Mouse (Mus musculus) embryonic facial prominence, embryonic 12.5 days (tissue): Measurements from ENCODE around the gene Nrarp. TPM values are rescaled to one million over a fixed set of nuclear protein-coding genes. Genes with fewer than 3 reads are reported as not detected.
A peak's percentile ranks its signal among the peaks of the same experiment; 100 is the strongest.

ENCODE experiments used
- ATAC-seq: fragments of 200-750 bp; cut with Nextera tagmentation; 2 replicates; pipeline ENCODE4 v1.8.0; 2017; ENCODE audit not compliant: insufficient number of reproducible peaks, insufficient read depth, low FRiP score, low TSS enrichment
- H3K27ac ChIP-seq: fragments of 300-500 bp; sonication (generic); 2 replicates; pipeline ENCODE4 v1.5.1; 2016; ENCODE audit warnings: mild to moderate bottlenecking
- H3K27me3 ChIP-seq: fragments of 300-500 bp; sonication (generic); 2 replicates; pipeline ENCODE4 v1.6.1; 2016; ENCODE audit warnings: mild to moderate bottlenecking, moderate library complexity
- H3K36me3 ChIP-seq: fragments of 300-500 bp; sonication (generic); 2 replicates; pipeline ENCODE4 v1.6.1; 2016; ENCODE audit warnings: mild to moderate bottlenecking
- H3K4me1 ChIP-seq: fragments of 300-500 bp; sonication (generic); 2 replicates; pipeline ENCODE4 v1.6.1; 2016
- H3K4me2 ChIP-seq: fragments of 300-500 bp; sonication (generic); replicated peaks from 2 replicates; pipeline ENCODE4 v1.6.1; 2016; ENCODE audit warnings: mild to moderate bottlenecking, moderate library complexity
- H3K4me3 ChIP-seq: fragments of 300-500 bp; sonication (generic); 2 replicates; pipeline ENCODE4 v1.5.1; 2016; ENCODE audit warnings: mild to moderate bottlenecking
- H3K9ac ChIP-seq: fragments of 300-500 bp; sonication (generic); 2 replicates; pipeline ENCODE4 v1.6.1; 2016; ENCODE audit warnings: mild to moderate bottlenecking, moderate library complexity
- H3K9me3 ChIP-seq: fragments of 300-500 bp; sonication (generic); 2 replicates; pipeline ENCODE4 v1.6.1; 2016; ENCODE audit warnings: mild to moderate bottlenecking, moderate library complexity
- WGBS: fragments of 180-500 bp; shearing (Covaris S2); methylation state at CpG from one replicate; pipeline ENCODE4 v1.1.7; 2016; 5-methylcytosine and 5-hydroxymethylcytosine counted together
- polyA plus RNA-seq: library from polyadenylated mRNA; unstranded; fragments of >200 nt; fragmentation: Nextera tagmentation; extraction: Ambion mirVana; gene quantifications from 2 replicates; pipeline ENCODE4 v1.2.1, GENCODE M21; 2016

Gene Nrarp
- polyA plus RNA-seq, 1 experiment from 2014 or later, result 21.3 TPM

GRCm38 (mm10) chr2:25175690-25176078, 4.9 kb upstream of the Nrarp start:
- ATAC-seq, result no peak
- peaks cover 48% of the 10 kb centered on the region for H3K27me3 ChIP-seq
- no peak overlapping the region for H3K4me2 ChIP-seq
- peaks cover 35% of the 10 kb centered on the region for H3K4me1 ChIP-seq
- H3K36me3 ChIP-seq, result no peaks in the 10 kb centered on the region
- H3K9me3 ChIP-seq, result no peaks in the 10 kb centered on the region
- WGBS, result 78% methylated on average over 4 of the region's 4 CpGs
- no peak overlapping the region for H3K4me3 ChIP-seq
- H3K9ac ChIP-seq, result no peak overlapping the region
- no peak overlapping the region for H3K27ac ChIP-seq

DNA sequence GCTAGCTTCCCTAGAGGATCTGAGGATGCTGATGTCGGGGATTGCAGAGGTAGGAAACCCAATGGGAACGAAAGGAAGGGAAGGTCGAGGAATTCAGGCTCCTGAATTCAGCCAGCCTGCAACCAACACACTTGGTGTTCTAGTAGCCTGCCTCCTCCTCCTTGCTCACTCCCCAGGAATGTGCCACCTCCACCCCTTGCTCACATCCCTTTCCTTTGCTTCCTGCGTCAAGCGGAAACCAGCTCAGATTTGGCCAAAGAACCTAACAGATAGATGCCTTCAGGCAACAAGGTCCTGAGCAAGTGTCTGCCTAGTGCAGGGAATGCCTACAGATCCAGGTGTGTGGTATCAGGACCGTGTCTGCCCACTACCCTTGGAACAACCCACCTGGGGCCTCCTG, 4.0 kb upstream of the Nrarp start:
- no peaks in the 10 kb centered on the region for H3K9me3 ChIP-seq
- peaks cover 57% of the 10 kb centered on the region for H3K27me3 ChIP-seq
- no peak overlapping the region for H3K4me3 ChIP-seq
- ATAC-seq, result no peak
- H3K36me3 ChIP-seq, result no peaks in the 10 kb centered on the region
- no peak overlapping the region for H3K27ac ChIP-seq
- WGBS, result 47% methylated on average over 6 of the region's 6 CpGs
- H3K4me1 ChIP-seq, result peaks cover 41% of the 10 kb centered on the region
- no peak overlapping the region for H3K4me2 ChIP-seq
- no peak overlapping the region for H3K9ac ChIP-seq

DNA sequence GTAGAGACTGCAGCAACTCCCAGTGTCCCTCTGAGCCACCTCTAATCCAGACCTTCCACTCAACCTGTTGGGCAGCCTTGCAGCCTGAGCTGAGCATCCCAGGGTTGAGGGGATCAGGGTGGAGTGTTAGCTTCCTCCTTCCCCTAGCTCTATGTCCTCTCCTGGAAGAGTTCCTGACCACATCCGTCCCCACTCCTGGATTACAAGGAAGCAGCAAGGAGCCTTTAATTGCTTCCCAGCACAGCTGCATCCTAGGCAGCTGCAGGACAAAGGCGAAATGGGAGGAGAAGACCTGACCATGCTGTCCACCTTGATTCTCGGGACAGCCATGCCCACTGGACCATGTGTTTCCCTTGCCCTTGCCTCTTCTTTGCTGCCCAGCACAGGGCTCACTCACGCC, 3.5 kb upstream of the Nrarp start:
- Histone ChIP-seq H3K4me3 (no peak overlapping the region), H3K9ac (no peak overlapping the region), H3K27me3 (peaks cover 62% of the 10 kb centered on the region)

GRCm38 (mm10) chr2:25177685-25178084, 2.9 kb upstream of the Nrarp start:
- H3K4me3 ChIP-seq, result no peak overlapping the region
- no peaks in the 10 kb centered on the region for H3K9me3 ChIP-seq
- H3K27ac ChIP-seq, result no peak overlapping the region
- H3K27me3 ChIP-seq, result peaks cover 67% of the 10 kb centered on the region
- 4% methylated on average over 6 of the region's 6 CpGs for WGBS
- no peak overlapping the region for H3K4me2 ChIP-seq
- no peaks in the 10 kb centered on the region for H3K36me3 ChIP-seq
- H3K4me1 ChIP-seq, result peaks cover 41% of the 10 kb centered on the region
- H3K9ac ChIP-seq, result no peak overlapping the region
- no peak for ATAC-seq

More for the DNA sequence above, 3.5 kb upstream of the Nrarp start:
- Histone ChIP-seq H3K27ac (no peak overlapping the region), H3K4me1 (peaks cover 41% of the 10 kb centered on the region), H3K4me2 (no peak overlapping the region), H3K9me3 (no peaks in the 10 kb centered on the region), H3K36me3 (no peaks in the 10 kb centered on the region)
- WGBS, result 39% methylated on average over 4 of the region's 4 CpGs
- no peak for ATAC-seq

DNA sequence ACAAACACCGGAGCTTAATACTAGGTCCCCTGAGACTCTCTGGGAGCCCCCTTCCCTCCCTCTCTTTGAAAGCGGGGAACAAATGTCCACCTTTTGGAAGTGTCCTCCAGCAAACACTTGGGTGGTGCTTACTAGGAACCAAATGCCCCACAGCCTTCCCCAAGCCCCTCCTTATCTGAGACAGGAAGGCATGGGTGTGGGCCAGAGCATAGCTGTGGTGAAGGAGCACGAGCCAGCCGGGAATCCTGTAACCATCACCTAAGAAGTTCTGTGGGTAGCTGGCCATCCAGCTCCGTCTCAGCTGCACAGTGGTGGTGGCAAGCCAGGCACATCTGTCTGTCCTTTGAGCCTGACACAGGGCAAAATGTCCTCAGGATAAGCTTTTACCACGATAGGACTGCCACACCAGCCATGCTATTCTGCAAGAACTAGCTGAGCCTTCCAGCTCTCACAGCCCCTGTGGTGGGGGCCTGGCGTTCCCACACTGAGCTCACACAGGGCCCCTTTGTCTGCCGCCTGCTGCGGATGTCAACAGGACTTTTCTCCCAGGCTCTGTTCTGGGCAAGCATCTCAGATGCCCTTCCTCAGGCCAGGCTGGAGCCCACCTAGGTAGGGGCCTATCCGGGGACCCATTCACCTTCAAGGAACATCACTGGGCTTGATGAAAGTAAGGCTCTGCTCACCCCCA, 2.1 kb upstream of the Nrarp start:
- Histone ChIP-seq H3K4me2 (no peak overlapping the region), H3K27me3 (peaks cover 73% of the 10 kb centered on the region), H3K9ac (peak overlapping the region; percentile 21; the same call in 1 of the 2 replicates), H3K4me3 (no peak overlapping the region), H3K9me3 (no peaks in the 10 kb centered on the region), H3K4me1 (peaks cover 41% of the 10 kb centered on the region), H3K36me3 (no peaks in the 10 kb centered on the region), H3K27ac (peak overlapping the region; percentile 72)
- 13% methylated on average over 10 of the region's 10 CpGs for WGBS
- no peak for ATAC-seq

- Histone ChIP-seq H3K4me2 (peak overlapping the region; percentile 80), H3K4me1 (peaks cover 41% of the 10 kb centered on the region), H3K36me3 (no peaks in the 10 kb centered on the region), H3K9me3 (no peaks in the 10 kb centered on the region), H3K4me3 (peak overlapping the region; percentile 55), H3K9ac (peak overlapping the region; percentile 16; the same call in 1 of the 2 replicates), H3K27me3 (peaks cover 86% of the 10 kb centered on the region), H3K27ac (0 out of 2 replicates have a peak overlapping the region, but pooled peaks have one; percentile 50)
- 45% methylated on average over 15 of the region's 15 CpGs for WGBS
- ATAC-seq, result no peak
These were observed 866 bp upstream of the Nrarp start for GRCm38 (mm10) chr2:25179566-25180217.

GRCm38 (mm10) chr2:25180973-25181890, 674 bp downstream of the Nrarp start:
- Histone ChIP-seq H3K36me3 (no peaks in the 10 kb centered on the region), H3K9ac (peak overlapping the region; percentile 44), H3K4me2 (peak overlapping the region; percentile 80), H3K27ac (peak overlapping the region; percentile 80), H3K9me3 (no peaks in the 10 kb centered on the region), H3K4me3 (peak overlapping the region; percentile 55), H3K4me1 (peaks cover 52% of the 10 kb centered on the region), H3K27me3 (peaks cover 91% of the 10 kb centered on the region)
- ATAC-seq, result peak; percentile 16; the same call in 1 of the 2 replicates
- under 1% methylated on average over 97 of the region's 100 CpGs for WGBS

GRCm38 (mm10) chr2:25181891-25182397, 1.4 kb downstream of the Nrarp start:
- H3K36me3 ChIP-seq, result no peaks in the 10 kb centered on the region
- H3K4me1 ChIP-seq, result peaks cover 49% of the 10 kb centered on the region
- ATAC-seq, result no peak
- peak overlapping the region; percentile 80 for H3K4me2 ChIP-seq
- peak overlapping the region; percentile 44 for H3K9ac ChIP-seq
- peak overlapping the region; percentile 55 for H3K4me3 ChIP-seq
- H3K27me3 ChIP-seq, result peaks cover 84% of the 10 kb centered on the region
- H3K9me3 ChIP-seq, result no peaks in the 10 kb centered on the region
- peak overlapping the region; percentile 80; the same call in 1 of the 2 replicates for H3K27ac ChIP-seq
- WGBS, result under 1% methylated on average over 17 of the region's 17 CpGs

GRCm38 (mm10) chr2:25182664-25183063, 2.1 kb downstream of the Nrarp start:
- H3K27me3 ChIP-seq, result peaks cover 78% of the 10 kb centered on the region

DNA sequence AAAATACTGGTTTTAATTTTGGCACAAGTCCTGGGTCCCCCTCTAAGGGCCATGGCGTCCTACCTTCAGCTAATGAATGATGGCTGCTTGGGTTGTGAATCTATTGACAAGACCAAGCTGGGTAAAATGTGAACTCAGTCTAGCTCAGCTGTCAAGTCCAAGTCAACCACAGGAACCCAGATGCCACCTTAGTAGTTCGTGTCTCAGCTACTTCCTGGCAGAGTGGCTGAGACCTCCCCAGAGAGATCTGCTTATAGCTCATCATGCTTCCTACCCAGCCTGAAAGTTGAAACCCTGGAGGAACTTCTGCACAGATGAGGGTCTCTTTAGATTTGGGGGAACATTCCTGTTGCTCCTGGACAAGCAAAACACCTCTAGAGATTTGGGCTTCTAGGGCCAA, 2.8 kb downstream of the Nrarp start:
- peak overlapping the region; percentile 80 for H3K4me2 ChIP-seq
- no peaks in the 10 kb centered on the region for H3K9me3 ChIP-seq
- WGBS, result 66% methylated on average over 2 of the region's 2 CpGs
- H3K36me3 ChIP-seq, result no peaks in the 10 kb centered on the region
- no peak for ATAC-seq
- H3K9ac ChIP-seq, result no peak overlapping the region
- peaks cover 35% of the 10 kb centered on the region for H3K4me1 ChIP-seq
- peaks cover 71% of the 10 kb centered on the region for H3K27me3 ChIP-seq
- H3K27ac ChIP-seq, result no peak overlapping the region
- peak overlapping the region; percentile 55; the same call in 1 of the 2 replicates for H3K4me3 ChIP-seq

More at GRCm38 (mm10) chr2:25182664-25183063, 2.1 kb downstream of the Nrarp start:
- H3K4me2 ChIP-seq, result peak overlapping the region; percentile 80
- H3K27ac ChIP-seq, result no peak overlapping the region
- peak overlapping the region; percentile 55 for H3K4me3 ChIP-seq
- no peaks in the 10 kb centered on the region for H3K36me3 ChIP-seq
- WGBS, result 20% methylated on average over 6 of the region's 6 CpGs
- peaks cover 42% of the 10 kb centered on the region for H3K4me1 ChIP-seq
- H3K9ac ChIP-seq, result peak overlapping the region; percentile 36
- no peaks in the 10 kb centered on the region for H3K9me3 ChIP-seq
- no peak for ATAC-seq

GRCm38 (mm10) chr2:25184496-25184895, 3.9 kb downstream of the Nrarp start:
- no peaks in the 10 kb centered on the region for H3K36me3 ChIP-seq
- H3K4me1 ChIP-seq, result peaks cover 30% of the 10 kb centered on the region
- no peak overlapping the region for H3K9ac ChIP-seq
- H3K4me2 ChIP-seq, result no peak overlapping the region
- no peak for ATAC-seq
- no peak overlapping the region for H3K4me3 ChIP-seq
- H3K27ac ChIP-seq, result no peak overlapping the region
- no peaks in the 10 kb centered on the region for H3K9me3 ChIP-seq
- H3K27me3 ChIP-seq, result peaks cover 59% of the 10 kb centered on the region
- 92% methylated on average over 7 of the region's 7 CpGs for WGBS
